Mouse (Mus musculus) frontal cortex, postnatal 36 days (tissue): ENCODE results near the gene Dctpp1.

Source experiments
- DNase-seq, 2 experiments: peaks; one replicate each; pipeline ENCODE4 v3.0.0; 2022; ENCODE audit warnings: low spot score in 2 of 2

Gene Dctpp1

DNA sequence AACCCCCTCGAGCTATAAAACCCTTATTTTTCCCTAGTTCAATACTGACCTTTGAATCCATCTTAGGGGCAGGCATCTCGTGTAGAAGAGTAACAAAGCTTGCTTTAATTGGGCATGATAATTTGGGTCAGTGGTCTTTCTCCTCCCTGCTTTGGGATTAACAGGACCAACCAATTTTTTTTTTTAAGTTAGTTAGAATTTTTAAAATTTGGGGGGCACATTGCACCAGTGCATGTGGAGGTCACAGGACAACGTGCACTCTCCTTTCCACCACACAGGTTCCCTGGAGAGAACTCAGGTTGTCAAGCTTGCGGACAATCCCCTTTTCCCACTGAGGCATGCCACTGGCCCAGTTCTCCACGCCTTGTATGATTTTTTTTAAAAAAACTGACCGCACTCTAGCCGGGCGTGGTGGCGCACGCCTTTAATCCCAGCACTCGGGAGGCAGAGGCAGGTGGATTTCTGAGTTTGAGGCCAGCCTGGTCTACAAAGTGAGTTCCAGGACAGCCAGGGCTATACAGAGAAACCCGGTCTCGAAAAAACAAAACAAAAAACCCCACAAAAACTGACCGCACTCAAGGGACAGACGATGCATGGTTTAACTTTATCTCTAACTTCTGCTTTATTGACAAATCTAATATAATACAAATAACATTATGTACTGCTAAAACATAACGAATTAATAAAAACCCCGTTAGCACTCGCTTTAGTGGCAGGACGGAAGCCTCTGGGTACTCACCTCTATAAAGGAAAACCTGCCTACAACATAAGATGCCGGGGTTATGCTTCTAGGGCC is 28.5 kb downstream of the Dctpp1 start:
- DNase-seq = no peak

GRCm38 (mm10) chr7:127231376-127231775 is 29.1 kb downstream of the Dctpp1 start:
- DNase-seq = no peak

GRCm38 (mm10) chr7:127228615-127229303 is 31.8 kb downstream of the Dctpp1 start:
- DNase-seq = peak; percentile 74 to 85

DNA sequence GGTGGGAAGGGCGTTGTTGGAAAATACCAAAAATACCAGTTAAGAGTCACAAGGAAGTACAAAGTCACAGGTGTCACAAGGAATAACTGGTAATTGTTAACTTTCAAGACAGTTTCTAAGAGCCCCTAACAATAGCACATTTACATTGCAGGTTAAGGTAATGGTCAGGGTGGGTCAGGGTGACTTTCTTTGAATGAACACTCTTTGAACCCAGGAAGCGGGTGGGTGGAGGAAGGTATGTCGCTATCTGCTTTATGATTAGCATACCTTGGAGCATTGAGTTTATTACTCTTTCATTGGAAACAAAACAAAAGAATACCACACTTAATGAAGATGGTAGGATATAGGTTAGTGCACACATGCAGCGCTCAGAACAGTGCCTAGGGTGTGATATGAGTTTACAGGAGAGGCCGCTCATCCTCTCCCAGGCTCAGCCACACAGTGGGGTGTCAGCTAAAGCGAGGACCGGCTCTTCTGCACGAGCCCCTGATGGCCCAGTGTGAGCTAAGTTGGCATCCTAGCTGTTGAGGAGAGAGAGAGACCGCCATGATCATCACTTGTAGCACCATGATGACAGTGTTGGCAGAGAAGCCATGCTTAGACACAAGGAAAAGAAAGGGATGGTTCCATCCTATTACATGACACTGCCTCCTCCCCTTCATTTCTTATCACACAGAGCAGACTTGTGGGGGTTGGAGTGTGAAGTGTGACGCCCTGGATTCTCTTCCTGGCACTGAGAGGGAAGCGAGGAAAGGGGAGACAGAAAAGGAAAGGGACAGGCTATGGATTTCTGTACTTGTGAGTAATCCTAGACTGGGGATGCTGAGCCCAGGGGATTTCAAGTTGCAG is 35.1 kb downstream of the Dctpp1 start:
- peak in 1 of 2 experiments; percentile 48 for DNase-seq

DNA sequence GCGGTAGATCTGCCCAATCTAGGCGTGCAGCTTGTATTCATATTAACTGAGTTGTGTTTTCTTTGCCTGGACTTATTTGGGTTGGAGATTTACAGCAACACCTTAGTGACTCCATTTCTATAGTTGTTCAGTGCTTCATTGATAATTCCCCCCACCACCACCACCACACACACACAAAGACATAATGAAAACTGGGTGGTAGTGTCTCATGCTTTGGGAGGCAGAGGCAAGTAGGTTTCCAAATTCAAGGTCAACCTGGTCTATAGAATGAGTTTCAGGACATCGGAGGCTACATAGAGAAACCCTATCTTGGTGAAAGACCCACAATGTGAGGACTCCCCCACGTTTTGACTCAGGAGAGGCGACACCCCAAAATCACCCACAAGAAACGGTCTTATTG is 35.9 kb downstream of the Dctpp1 start:
- DNase-seq = no peak

DNA sequence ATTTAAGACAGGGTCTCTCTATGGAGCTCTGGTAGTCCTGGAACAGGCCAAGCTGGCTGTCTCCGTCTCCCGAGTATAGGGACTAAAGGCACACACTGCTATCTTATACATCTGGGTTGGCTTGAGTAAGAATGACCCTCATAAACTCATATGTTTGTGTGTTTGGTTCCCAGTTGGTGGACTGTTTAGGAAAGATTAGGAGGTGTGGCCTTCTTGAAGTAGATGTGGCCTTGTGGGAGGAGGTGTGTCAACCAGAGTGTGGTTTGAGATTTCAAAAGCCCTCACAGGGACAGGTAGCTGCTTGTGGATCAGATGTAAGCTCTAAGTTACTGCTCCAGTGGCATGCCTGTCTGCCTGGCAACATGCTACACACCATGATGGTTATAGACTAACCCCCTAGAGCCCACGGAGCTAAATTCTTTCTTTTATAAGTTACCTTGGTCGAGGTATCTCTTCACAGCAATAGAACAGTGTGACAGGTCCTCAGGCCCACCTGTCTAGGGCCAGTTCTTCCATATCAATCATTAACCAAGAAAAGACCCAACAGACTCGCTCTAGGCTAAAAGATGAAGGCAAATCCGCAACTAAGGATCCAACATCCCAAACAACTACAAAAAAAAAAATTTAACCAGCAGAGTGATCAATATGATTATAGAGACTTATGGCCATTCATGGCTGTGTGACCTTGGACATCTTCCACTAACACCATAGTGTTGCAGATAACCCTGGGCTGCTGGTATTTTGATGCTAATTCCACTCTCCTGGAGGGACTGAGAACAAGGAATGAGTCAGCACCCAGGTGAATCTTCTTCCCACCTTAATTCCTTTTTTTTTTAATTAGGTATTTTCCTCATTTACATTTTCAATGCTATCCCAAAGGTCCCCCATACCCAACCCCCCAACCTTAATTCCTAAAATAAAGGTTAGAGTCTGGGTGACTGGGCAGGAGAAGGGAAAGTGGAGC is 36.7 kb downstream of the Dctpp1 start:
- no peak for DNase-seq

- no peak for DNase-seq
These were observed 37.4 kb downstream of the Dctpp1 start for GRCm38 (mm10) chr7:127223106-127223505.

GRCm38 (mm10) chr7:127220440-127220839 is 40.1 kb downstream of the Dctpp1 start:
- DNase-seq = no peak

- DNase-seq = no peak
These were observed 41.8 kb downstream of the Dctpp1 start for GRCm38 (mm10) chr7:127218670-127219069.

DNA sequence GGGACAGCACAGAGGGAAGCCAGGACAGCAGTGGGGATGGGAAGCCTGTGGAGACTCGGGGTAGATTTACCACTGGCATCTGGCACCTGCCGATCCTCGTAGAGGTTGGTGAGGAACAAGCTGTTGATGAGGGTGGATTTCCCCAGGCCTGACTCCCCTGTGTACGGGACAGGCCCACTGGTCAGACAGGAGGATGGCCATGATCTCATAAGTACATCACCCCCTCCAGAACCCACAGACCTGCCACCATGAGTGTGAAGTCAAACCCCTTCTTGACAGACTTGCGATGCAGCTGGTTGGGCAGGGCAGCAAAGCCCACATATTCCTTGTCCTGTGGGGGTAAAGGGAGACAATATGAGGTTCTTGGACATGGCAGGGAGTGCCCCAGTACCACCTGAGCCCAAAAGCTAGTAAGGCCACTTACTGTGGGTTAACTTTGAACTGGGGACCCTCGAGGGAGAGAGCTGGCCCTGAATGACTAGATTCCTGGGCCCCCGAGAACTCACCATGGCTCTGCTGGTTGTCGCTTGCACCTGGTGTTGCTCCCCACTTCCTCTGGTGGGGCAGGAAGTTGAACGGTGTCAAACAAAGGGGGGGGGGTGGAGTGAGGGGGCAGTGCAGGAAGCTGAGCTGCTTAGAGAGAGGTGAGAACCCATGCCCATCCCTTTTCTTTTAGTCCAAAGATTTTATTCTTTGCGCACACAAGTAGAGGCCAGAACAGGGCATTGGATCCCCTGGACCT is 42.4 kb downstream of the Dctpp1 start:
- DNase-seq = no peak

- no peak for DNase-seq
These were observed 43.0 kb downstream of the Dctpp1 start for GRCm38 (mm10) chr7:127217475-127217874.

DNA sequence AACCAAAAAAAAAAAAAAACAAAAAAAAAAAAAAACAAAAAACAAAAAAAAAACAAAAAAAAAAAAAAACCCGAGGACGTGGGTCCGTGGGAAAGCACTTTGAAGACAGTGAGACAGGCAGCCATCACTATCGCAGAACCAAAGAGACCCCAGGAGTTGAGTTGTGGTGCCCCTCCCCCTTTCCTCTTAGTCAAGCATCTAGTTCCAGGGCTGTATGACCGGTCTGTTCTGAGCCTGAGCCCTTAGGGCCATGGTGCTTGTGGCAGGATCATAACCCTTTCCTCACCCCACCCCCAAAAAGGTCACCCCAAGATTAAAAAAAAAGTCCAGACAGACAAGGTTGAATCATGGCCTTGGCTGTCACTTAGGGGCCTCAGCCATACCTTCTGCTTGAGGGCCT is 44.2 kb downstream of the Dctpp1 start:
- no peak for DNase-seq

- peak in 1 of 2 experiments; percentile 61 for DNase-seq
These were observed 45.3 kb downstream of the Dctpp1 start for GRCm38 (mm10) chr7:127214981-127215871.

GRCm38 (mm10) chr7:127214521-127214920 is 46.0 kb downstream of the Dctpp1 start:
- no peak for DNase-seq

DNA sequence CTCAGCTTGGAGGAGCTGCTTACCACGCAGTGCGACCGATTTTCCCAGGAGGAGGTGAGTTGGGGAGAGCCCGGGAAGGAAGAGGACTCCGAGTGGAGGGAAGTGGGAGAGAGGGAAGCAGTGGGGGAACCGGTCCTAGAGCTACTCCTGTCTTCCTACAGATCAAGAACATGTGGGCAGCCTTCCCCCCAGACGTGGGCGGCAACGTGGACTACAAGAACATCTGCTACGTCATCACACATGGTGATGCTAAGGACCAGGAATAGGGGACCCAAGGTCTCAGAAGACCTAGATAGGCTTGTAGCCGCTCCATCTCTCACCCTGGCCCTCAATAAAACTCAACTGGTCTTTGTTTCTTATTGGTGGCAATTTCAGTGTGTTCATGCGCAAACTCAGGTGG is 46.6 kb downstream of the Dctpp1 start:
- no peak for DNase-seq

- no peak for DNase-seq
These were observed 47.0 kb downstream of the Dctpp1 start for GRCm38 (mm10) chr7:127213485-127213884.

GRCm38 (mm10) chr7:127212432-127213250 is 47.9 kb downstream of the Dctpp1 start:
- no peak for DNase-seq

- DNase-seq = no peak
These were observed 49.3 kb downstream of the Dctpp1 start for GRCm38 (mm10) chr7:127211014-127211745.
